Comparison of ENCODE assay signal across 25 mouse cellular contexts in the genomic region with DNA sequence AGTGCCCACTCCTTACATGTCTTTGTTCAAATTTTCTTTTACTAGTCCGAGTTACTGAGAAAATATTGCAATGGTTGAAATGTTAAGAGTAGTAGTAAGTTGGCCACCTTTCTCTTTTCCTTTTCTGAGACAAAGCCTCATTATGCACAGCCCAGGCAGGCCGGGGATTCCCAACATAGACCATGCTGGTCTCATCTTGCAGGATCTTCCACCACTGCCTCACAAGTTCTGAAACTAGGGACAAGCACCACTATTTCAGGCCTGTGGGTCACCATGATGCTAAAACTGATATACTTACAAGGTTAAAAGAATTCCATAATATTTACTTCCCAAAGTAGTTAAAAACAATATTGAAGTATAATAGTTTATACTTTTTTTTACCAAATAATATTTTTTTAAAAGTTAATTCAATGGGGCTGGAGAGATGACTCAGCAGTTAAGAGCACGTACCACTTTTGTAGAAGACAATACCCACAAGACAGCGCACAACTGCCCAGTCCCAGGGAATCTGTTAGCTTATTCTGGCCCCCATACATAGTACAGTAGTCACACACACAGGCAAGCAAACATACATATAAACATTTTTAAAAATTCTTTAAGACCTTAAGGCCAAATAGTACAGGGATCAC. TPM values are rescaled to one million over a fixed set of nuclear protein-coding genes. Genes with fewer than 3 reads are reported as not detected.
"Had no signal": no experiment of that assay in that cellular context is flagged by ENCODE, and none has a peak within 500 bp of the region (broad histone marks: within the 10 kb centered on the region; RNA-seq: fewer than 3 reads in every experiment).

No protein-coding gene starts in this region.

- H3K27me3 ChIP-seq: neural tube, embryonic 13.5 days; neural tube, embryonic 15.5 days; stomach, embryonic 15.5 days had no signal

- H3K9ac ChIP-seq: neural tube, embryonic 13.5 days; neural tube, embryonic 15.5 days; stomach, embryonic 15.5 days had no signal

- H3K4me2 ChIP-seq: neural tube, embryonic 13.5 days; neural tube, embryonic 15.5 days; stomach, embryonic 15.5 days had no signal

- H3K4me3 ChIP-seq: neural tube, embryonic 13.5 days; neural tube, embryonic 15.5 days; stomach, embryonic 15.5 days had no signal

- H3K4me1 ChIP-seq: neural tube, embryonic 13.5 days; neural tube, embryonic 15.5 days; stomach, embryonic 15.5 days had no signal

- DNase-seq: retina, postnatal 1 day; right cerebral cortex, adult 18-20 months; right cerebral cortex, postnatal 14 days; right cerebral cortex, postnatal 25 days; right cerebral cortex, postnatal 4 days; spleen, adult 18-20 months; thymus, adult 18-20 months; thymus, adult 2 months; thymus, postnatal 14 days; thymus, postnatal 25 days; thymus, postnatal 36 days; thymus, postnatal 4 days had no signal

- H3K9me3 ChIP-seq: neural tube, embryonic 13.5 days; neural tube, embryonic 15.5 days; stomach, embryonic 15.5 days had no signal

- H3K36me3 ChIP-seq: neural tube, embryonic 15.5 days had no signal

- H3K27ac ChIP-seq: neural tube, embryonic 13.5 days; neural tube, embryonic 15.5 days; stomach, embryonic 15.5 days; stomach, postnatal 0 days had no signal

RNA-seq across cellular contexts. Expression of a gene that starts 20.7 kb away (rescaled TPM):
- total RNA-seq: neutrophil, adult 5-6 weeks had no signal
- polyA plus RNA-seq: neural tube, embryonic 13.5 days; neural tube, embryonic 14.5 days; neural tube, embryonic 15.5 days; small intestine, adult 2 months; spleen, adult 2 months; stomach, embryonic 14.5 days; stomach, embryonic 15.5 days; stomach, embryonic 16.5 days; testis, adult 2 months; thymus, adult 2 months; thymus, postnatal 0 days; urinary bladder, adult 2 months had no signal
